Mouse (Mus musculus) right cerebral cortex, postnatal 4 days (tissue): ENCODE measurements around the gene Olfr1369-ps1.
"Not testable (repeated sequence)": the region's sequence is repeated elsewhere in the genome, so short reads cannot be mapped to it uniquely, and the experiment has no call there.

ENCODE experiments used
- DNase-seq: peaks from one replicate; pipeline ENCODE4 v3.0.0-alpha.2; 2022

Gene Olfr1369-ps1

GRCm38 (mm10) chr13:21111183-21111582 is at the start of gene Olfr1369-ps1:
Olfr1369-ps1 (plus strand) TSS chr13:21111483.
- DNase-seq: not testable (repeated sequence)

- no peak for DNase-seq
Measured at GRCm38 (mm10) chr13:21066021-21066420, 45.3 kb upstream of the Olfr1369-ps1 start.

- no peak for DNase-seq
Measured at GRCm38 (mm10) chr13:21074847-21075246, 36.4 kb upstream of the Olfr1369-ps1 start, which contains the start of gene Olfr1370. Olfr1370 (minus strand) TSS chr13:21074947.

DNA sequence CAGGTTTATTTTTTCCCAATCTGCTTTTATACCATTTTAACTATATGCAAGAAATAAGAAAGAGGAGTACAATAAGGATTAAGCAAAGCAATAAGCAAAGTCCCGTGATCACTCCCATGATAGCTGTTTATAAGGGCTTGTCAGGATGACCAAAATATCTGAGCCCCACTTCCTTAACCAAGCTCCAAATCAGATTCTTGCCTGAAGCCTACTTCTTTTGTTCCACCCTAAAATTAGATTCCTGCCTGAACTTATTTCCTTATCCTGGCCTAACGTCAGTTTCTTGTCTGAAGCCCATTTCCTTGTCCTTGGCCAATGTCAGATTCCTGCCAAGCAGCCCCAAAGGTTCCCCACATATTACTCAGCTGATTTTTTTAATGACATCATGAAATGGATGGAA is 28.6 kb upstream of the Olfr1369-ps1 start:
- DNase-seq: no peak

DNA sequence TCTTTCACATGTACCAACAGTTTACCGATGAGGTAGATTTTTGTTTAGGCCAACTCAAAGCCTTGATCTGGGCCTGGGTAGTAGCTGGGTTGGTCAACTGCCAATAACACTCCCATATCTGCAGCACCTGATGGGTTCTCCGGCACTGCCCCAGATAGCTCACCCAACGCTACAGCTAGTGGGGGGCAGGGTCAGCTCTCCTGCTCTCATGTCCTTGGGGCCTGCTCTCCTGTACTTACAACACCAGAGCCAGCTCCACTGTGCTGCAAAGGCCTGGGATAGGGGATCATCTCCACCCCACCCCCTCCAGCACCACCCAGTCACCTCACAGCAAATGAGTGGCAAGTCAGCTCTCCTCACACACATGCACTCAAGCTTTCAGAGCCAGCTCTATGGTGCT is 1.5 kb upstream of the Olfr1369-ps1 start:
- DNase-seq: no peak

- no peak for DNase-seq
Measured at GRCm38 (mm10) chr13:21110441-21110840, 842 bp upstream of the Olfr1369-ps1 start.

- no peak for DNase-seq
Measured at GRCm38 (mm10) chr13:21114121-21114520, 2.8 kb downstream of the Olfr1369-ps1 start.

- not testable (repeated sequence) for DNase-seq
Measured at GRCm38 (mm10) chr13:21129339-21129738, 18.1 kb downstream of the Olfr1369-ps1 start, which contains the start of gene Olfr263. Olfr263 (plus strand) TSS chr13:21129639.

DNA sequence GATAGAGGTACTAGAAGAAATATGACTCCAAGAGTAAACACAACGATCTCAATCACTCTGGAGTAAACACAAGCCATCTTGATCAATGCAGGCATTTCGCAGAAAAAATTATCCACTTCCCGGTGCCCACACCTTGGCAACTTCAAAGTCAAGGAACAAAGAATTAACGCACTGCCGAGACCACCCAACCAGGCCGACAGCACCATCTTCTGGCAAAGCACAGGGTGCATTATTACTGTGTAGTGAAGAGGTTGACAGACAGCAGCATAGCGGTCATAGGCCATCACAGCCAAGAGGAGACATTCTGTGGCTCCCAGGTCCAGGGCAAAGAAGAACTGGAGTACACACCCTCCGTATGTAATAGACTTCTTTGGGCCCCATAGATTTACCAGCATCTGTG is 31.1 kb downstream of the Olfr1369-ps1 start:
- DNase-seq: no peak

- DNase-seq: no peak
Measured at GRCm38 (mm10) chr13:21145767-21146166, 34.5 kb downstream of the Olfr1369-ps1 start, which contains the start of gene Olfr1368. Olfr1368 (minus strand) TSS chr13:21145867.

GRCm38 (mm10) chr13:21155888-21156287 is 44.6 kb downstream of the Olfr1369-ps1 start:
- no peak for DNase-seq

GRCm38 (mm10) chr13:21158071-21158470 is 46.8 kb downstream of the Olfr1369-ps1 start:
- DNase-seq: no peak

DNA sequence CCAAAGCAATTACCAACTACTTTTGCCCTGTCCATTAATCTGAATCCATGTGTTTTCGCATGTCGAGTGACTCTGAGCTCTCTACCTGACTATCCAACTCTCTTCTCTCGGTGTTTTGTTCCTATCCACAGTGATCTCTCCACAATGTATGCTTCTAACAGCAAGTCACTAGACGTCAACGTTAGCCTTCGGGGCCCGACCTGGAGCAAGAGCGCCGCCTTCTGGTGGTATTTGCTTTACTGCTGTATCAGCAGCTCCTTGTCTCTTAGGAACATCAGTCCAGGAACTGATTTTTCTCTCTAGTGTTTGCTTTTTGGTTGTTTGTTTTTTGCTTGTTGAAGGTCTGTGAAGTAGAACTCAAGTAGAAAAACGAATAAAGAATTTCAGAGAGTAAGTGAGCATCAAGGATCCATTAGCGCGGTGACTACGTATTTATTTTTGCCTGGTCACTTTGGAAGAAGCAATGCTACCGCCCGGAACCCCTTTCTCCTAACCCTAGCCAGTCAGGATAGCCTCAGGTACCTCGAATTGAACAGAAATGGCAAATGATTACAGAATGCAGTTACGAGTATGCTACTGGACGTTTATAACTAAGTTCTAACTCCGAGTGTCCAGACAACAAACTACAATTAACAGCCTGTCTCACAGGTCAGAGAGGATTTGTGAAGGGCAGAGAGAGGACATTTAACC is 47.6 kb downstream of the Olfr1369-ps1 start:
- DNase-seq: peak; percentile 94

GRCm38 (mm10) chr13:21159475-21159819 is 48.2 kb downstream of the Olfr1369-ps1 start:
- DNase-seq: no peak

- no peak for DNase-seq
Measured at GRCm38 (mm10) chr13:21160041-21160511, 48.8 kb downstream of the Olfr1369-ps1 start.

- peak; percentile 92 for DNase-seq
Measured at GRCm38 (mm10) chr13:21160657-21161590, 49.6 kb downstream of the Olfr1369-ps1 start.

DNA sequence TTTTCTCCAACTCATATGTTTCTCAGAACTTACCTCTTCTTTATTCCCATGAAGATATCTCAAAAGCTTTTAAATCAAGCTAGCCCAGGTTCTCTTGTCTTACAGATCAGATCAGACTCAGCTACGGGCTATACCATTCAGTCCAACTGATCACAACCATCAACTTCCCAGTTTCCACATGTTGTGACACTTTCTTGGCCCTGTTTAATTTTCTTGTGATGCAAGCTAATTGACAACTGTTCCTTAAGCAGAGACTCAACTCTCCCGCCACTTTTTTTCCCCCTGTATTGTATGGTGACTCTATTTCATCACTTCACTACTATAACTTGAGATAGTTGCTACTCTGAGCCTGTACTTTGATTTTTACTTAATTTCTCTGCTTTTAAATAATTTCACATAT is 50.3 kb downstream of the Olfr1369-ps1 start:
- DNase-seq: no peak

GRCm38 (mm10) chr13:21162591-21162990 is 51.3 kb downstream of the Olfr1369-ps1 start:
- no peak for DNase-seq

- peak; percentile 79 for DNase-seq
Measured at GRCm38 (mm10) chr13:21166936-21167909, 55.9 kb downstream of the Olfr1369-ps1 start.

GRCm38 (mm10) chr13:21167910-21168300 is 56.6 kb downstream of the Olfr1369-ps1 start:
- DNase-seq: no peak

- no peak for DNase-seq
Measured at GRCm38 (mm10) chr13:21168371-21169011, 57.2 kb downstream of the Olfr1369-ps1 start.
